Mouse (Mus musculus): ENCODE measurements around the gene AI481877.

AI481877 gene

DNA sequence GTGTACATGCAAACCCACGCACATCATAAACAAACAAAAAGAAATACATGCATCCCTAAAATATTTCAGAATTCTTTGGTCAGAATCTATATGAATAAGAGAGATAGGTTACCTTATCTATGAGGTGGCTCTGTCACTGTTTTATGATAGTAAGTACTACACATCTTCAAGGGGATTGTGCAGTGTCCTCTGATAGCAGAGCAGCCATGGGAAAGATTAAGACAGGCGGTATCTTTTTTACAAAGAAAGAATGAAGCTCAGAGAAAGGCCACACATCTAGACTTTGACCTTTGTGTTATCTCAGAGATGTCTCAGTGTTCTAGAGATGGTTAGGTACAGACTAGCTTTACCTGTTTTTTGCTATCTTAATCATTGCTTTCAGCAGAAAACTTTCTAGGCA lies 121.9 kb downstream of the AI481877 start:
- no peak for DNase-seq

DNA sequence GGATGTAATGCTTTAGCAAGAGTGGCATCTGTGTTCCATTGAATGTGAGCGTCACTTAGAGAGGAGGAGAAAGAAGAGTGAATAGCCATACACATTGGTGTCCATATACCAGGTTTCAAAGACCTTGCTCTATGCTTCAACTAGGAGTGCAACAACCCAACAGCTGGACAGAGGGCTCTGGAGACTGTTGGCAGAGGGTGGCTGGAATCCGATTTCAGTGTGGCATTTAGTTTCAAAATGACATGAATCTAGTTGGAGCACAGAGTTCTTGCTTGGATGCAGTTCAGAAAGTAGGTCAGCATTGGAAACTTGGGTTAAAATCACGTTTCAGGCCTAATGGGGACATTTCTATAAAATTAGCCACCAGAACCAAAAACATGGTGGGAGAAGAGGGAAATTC lies 123.6 kb downstream of the AI481877 start:
- no peak for DNase-seq

DNA sequence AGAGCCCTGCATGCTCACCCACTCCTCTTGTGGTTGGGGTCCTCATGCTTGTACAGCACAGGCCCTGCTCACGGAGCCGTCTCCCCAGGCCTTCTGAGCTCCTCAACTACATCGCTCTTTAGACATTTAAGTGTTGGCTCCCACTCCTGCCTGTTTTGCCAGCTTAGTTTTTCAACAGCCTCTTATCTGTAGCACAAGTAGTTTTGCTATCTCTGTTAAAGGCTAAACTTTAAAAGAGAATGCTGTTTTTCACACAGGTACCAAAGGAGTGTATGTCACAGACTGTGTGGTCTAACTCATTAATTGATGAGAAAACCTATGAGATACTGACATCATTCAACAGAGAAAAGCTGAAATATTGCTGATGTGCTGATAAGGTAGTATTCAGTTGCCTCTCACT lies 127.3 kb downstream of the AI481877 start:
- DNase-seq = no peak

DNA sequence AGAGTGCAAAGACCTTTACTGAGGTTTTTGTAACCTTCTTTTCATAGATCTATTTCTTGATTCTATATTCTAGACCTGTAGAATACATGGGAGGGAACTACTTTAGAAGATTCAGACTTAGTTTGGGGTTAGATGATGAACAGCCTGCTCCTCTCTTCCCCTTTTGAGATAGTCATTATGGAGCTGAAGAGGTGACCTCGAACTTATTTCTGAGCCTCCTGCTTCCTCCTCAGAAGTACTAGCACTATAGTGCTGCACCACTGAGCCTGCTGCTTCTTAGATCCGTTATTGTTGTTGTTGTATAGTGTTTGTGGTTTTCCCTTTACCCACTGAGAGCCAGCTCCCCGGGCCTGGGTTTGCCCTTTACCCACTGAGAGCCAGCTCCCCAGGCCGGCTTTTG lies 129.1 kb downstream of the AI481877 start:
- no peak for DNase-seq

DNA sequence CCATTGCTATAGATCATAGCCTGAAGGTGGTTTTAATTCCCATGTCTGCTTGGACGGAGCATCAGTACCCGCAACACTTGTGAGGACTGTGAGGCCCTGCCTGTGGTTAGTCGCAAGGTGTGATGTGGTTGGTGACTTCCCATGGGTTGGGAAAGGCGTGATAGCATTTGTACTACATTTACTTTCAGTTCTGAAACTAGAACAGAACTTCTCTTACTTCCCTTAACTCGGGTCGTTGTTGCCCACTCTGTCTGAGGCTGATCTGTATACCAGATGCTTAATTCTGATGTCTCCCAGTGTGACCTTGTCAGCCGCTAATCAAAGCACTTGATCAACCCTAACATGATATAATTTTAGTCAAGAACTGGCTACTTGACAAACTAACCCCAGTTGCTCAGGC lies 129.6 kb downstream of the AI481877 start:
- DNase-seq = no peak

DNA sequence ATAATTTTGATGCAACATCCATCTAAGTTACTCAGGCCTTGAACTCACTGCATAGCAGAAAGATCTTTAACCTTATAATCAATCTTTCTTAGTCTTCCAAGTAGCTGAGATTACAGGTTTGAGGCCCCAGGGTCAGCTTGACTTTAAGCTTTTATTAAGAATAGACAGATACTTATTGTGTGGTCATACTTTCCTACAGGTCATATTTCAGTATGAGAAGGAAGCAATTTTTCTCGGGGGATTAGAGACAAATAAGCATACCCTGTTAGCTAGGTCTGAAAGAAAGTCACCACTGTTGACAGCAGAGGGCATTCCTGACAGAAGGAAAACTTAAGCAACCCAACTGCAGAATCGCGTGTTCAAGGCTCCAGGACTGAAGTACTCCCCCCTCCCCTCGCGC lies 130.8 kb downstream of the AI481877 start:
- DNase-seq = no peak

DNA sequence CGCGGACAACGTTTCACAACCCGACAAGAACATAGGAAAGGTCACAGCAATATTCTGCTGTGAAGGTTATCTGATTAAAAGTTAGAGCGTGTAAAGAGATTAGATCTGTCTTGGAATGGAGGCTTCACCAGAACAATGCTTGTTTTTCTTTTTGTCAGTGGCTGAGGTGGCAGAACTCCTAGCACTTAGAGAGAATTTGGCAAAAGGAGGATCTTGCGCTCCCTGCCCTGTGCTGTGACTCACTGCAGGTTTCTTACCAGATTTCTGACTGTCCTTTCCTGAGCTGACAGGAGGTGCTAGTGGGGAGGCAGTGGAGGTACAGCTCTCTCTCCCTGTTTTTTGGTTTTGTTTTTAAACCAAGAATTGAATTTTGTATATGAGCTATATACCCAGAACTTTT lies 131.8 kb downstream of the AI481877 start:
- no peak for DNase-seq

DNA sequence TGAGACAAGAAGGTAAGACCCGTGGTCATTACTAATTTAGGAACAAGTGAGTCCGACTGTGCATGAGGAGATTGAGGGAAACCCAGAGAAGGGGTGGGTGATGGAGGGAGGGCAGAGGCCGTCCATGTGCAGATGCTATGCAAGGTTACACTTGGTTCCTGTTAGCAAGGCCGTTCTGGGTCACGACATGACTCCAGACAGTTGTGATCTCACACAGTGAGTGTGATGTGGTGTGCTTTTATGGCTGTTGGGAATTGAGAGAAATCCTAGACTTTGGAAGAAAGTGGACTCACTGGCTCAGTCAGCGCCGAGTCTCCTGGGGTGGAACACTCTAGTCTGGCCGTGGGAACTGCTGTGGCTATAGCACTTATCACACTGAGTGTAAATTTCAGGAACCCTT lies 132.6 kb downstream of the AI481877 start:
- DNase-seq = no peak

DNA sequence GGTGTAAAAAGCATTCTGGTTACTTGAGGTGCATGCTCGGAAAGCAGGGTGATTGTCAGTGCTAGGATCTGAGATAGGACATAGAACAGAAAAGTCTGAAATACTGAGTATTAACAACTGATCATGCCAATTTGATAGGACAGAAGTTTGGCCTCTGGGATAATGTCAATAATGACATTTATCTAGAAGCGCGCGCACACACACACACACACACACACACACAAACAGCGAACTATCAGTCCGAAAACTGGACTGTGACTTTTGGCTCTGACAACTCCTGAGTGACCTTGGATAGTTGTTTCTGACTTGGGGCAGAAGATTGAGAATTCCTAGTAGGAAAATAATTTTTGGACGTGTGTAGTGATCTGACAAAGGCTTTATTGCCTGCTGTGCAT lies 135.0 kb downstream of the AI481877 start:
- DNase-seq = no peak

DNA sequence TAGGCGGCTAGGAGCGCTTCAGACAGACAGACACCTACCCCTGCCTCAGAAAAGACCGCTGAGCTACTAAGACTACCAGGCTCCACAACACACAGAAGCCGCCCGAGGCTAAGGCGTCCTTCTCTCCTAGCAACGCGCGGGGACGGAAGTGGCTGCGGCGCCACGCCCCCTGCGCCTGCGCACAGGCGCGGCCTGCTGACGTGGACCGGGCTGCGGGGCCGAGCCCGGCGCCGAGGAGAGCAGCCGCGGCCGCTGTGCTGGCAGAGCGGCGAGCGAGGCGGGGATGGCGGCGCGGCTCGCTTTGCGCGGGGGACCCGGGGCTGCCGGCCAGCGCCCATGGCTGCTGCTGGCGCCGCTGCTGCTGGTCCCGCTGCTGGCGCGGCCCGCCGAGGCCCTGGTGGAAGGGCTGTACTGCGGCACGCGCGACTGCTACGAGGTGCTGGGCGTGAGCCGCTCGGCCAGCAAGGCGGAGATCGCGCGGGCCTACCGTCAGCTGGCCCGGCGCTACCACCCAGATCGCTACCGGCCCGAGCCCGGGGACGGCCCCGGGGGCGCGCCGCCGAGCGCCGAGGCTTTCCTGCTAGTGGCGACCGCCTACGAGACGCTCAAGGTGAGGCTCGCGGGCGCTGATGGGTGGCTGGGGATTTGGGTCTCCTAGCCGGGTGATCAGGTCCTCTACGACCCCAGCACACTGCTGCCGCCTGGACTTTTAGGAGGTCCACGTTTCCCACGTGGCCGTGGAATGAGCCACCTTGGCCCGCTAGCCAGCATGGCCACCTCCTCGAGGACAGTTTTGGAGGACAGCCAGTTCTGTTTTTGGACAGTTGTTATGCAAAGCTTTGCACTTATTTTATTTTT lies 135.6 kb downstream of the AI481877 start, which contains the start of gene Gm20503:
Gm20503 (plus strand) TSS at position 263 of the 858 bp plus-strand sequence.
- DNase-seq = peak; percentile 90 to 94

DNA sequence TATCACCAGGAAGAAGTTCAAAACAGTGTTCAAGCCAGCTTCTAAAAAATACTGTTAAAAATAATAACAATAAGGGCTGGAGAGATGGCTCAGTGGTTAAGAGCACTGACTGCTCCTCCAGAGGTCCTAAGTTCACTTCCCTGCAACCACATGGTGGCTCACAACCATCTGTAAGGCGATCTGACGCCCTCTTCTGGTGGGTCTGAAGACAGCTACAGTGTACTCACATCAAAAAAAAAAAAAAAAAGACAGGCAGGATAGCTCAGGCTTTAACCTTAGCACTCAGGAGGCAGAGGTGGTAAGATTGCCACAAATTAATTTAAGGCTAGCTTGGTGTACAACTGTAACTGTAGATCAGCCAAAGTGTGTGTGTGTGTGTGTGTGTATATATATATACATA lies 138.2 kb downstream of the AI481877 start:
- peak; percentile 32 to 51 for DNase-seq

DNA sequence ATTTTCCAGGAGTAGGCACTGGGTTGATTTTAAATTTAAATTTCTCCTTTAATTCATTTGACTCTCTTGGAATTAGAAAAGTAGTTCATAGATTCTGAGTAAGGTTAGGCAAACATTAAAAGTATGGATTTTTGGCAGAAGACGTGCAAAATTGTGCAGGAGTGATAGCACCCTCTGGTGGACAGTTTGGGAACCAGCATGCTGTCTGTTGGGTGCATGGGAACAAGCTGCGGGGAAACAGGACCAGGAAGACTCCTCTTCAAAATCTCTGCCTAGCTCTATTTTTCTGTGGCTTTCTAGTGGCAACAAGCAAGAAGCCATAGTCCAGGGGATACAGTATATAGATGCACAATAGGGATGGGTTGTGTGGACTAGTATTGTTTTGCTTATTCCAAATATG lies 139.1 kb downstream of the AI481877 start:
- DNase-seq = peak; percentile 84 to 86

DNA sequence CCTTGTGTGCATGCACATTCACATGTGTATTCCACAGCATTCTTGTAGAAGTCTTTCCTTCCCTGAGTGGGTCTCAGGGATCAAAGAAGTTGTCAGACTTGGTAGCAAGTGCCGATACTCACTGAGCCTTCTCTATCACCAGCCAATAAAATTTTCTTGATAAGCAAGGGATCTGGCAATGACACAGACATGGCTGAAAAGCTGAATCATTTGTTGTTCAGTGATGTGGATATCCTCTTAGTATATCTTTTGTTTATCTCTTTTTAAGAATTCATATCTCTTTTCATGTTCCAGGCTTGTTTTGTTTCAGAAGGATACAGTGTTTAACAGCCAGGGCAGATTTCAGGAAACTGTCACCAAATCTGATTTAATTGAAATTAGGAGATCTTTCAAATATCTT lies 140.1 kb downstream of the AI481877 start:
- no peak for DNase-seq

DNA sequence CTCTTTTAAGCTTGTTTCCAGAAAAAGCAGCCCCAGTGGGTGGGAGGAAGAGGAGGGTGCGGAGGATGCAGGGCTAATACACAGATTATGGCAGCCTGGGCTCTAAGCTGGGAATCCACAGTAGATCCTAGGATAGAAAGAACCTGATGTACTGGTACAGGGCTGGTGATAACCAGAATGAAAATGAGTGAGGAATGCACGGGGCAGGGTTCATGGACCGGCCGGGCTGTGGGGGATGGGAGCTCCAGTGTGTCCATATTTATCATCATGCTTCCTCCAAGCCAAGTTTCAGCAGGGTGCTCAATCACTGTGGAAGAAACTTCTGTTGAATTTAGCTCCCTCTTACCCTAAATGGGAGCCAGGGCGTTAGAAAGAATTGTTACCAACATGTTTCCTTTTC lies 141.7 kb downstream of the AI481877 start:
- no peak for DNase-seq

DNA sequence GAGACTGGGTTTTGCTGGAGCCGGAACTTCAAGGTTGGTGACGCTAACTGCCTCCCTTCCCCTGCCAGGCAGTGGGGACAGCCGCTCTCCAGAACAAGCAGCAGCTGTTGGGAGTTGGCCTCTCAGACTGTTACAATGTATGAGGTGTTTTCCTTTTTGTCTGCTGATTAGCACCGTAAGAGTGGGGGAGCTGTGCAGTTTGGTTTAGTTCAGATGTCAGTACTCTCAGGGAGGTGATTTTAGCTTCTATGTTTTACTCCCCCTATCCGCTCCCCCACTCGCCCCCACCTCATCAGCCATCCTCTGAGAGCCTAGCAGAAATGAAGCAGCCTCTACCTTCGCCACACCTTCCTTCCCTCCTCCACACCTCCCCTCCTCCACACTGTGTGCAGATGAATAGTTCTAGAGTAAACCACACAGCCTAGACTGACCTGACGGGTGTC lies 143.5 kb downstream of the AI481877 start:
- no peak for DNase-seq

DNA sequence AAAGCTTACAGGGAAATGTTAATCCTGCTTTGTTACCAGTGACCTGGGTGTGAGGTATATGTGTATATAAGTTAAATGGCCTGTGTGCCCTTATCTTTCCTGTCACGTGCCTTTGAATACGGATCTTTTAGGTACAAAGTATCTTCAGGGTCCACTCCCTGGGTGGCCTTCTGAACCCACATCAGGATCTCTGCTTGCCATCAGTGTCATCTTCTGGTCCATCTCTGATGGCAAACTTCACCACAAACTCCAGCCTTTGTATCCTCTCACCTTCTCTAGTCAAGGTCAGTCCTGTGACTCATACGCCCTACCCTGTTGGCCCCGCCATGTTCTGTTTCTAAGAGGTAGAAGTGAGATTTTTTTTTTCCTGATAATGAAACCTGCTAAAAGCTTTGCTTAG lies 144.0 kb downstream of the AI481877 start, which contains the start of gene Dnajc25:
Dnajc25 (plus strand) TSS at position 301 of the 400 bp plus-strand sequence.
- no peak for DNase-seq

Data from cerebellum, postnatal 14 days (tissue).